Mouse (Mus musculus) neural tube, embryonic 11.5 days (tissue): ENCODE results near the gene Zc3h18. TPM values are rescaled to one million over a fixed set of nuclear protein-coding genes. Genes with fewer than 3 reads are reported as not detected.

Experiments
- ATAC-seq: fragments of 200-750 bp; cut with Nextera tagmentation; 2 replicates; pipeline ENCODE4 v1.8.0; 2017; ENCODE audit warnings: moderate number of reproducible peaks, mild to moderate bottlenecking, moderate TSS enrichment, moderate library complexity; ENCODE audit not compliant: insufficient read depth, low FRiP score, low TSS enrichment
- DNase-seq: peaks from one replicate; pipeline ENCODE4 v3.0.0-alpha.2; 2015; ENCODE audit warnings: low spot score
- H3K27ac ChIP-seq: fragments of 300-500 bp; sonication (generic); 2 replicates; pipeline ENCODE4 v1.5.1; 2014; ENCODE audit warnings: low read depth, mild to moderate bottlenecking, low read length
- H3K27me3 ChIP-seq: fragments of 300-500 bp; sonication (generic); 2 replicates; pipeline ENCODE4 v1.6.1; 2014; ENCODE audit warnings: mild to moderate bottlenecking, low read length, mixed read lengths; ENCODE audit not compliant: control insufficient read depth, insufficient read depth
- H3K36me3 ChIP-seq: fragments of 300-500 bp; sonication (generic); 2 replicates; pipeline ENCODE4 v1.6.1; 2014; ENCODE audit warnings: mild to moderate bottlenecking, low read length, moderate library complexity, mixed read lengths; ENCODE audit not compliant: control insufficient read depth, insufficient read depth
- H3K4me1 ChIP-seq: fragments of 300-500 bp; sonication (generic); 2 replicates; pipeline ENCODE4 v1.6.1; 2014; ENCODE audit warnings: low read length, mixed read lengths; ENCODE audit not compliant: control insufficient read depth, insufficient read depth
- H3K4me2 ChIP-seq: fragments of 300-500 bp; sonication (generic); 2 replicates; pipeline ENCODE4 v1.6.1; 2014; ENCODE audit warnings: low read depth, mild to moderate bottlenecking, moderate library complexity
- H3K4me3 ChIP-seq: fragments of 300-500 bp; sonication (generic); 2 replicates; pipeline ENCODE4 v1.5.1; 2014; ENCODE audit warnings: low read depth, low read length
- H3K9ac ChIP-seq: fragments of 300-500 bp; sonication (generic); 2 replicates; pipeline ENCODE4 v1.6.1; 2014; ENCODE audit warnings: mild to moderate bottlenecking, low read length
- H3K9me3 ChIP-seq: fragments of 300-500 bp; sonication (generic); 2 replicates; pipeline ENCODE4 v1.6.1; 2016; ENCODE audit warnings: low read length; ENCODE audit not compliant: control insufficient read depth
- WGBS: fragments of 180-500 bp; shearing (Covaris S2); extraction: QIAGEN DNeasy Blood & Tissue Kit; methylation state at CpG from one replicate; pipeline ENCODE4 v1.1.7; 2014; 5-methylcytosine and 5-hydroxymethylcytosine counted together
- polyA plus RNA-seq: library from polyadenylated mRNA; unstranded; fragments of >200 nt; fragmentation: Nextera tagmentation; extraction: Ambion mirVana; gene quantifications from 2 replicates; pipeline ENCODE4 v1.2.1, GENCODE M21; 2014

The Zc3h18 gene
- polyA plus RNA-seq, 1 experiment from 2014 or later, result 40.5 TPM

DNA sequence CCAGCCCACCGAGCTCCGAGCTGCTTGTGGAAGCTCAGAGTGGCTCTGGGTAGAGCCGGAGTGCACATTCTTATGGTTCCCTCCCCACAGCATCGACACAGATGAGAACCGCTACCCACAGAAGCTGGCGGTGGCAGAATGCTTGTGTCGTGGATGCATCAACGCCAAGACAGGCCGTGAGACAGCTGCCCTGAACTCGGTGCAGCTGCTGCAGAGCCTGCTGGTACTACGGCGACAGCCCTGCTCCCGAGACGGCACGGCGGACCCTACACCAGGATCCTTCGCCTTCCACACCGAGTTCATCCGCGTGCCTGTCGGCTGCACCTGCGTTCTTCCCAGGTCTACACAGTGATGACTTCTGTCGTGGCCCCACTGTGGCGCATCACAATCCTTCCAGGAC, 46.8 kb downstream of the Zc3h18 start:
- no peak overlapping the region for H3K4me3 ChIP-seq
- H3K4me2 ChIP-seq, result no peak overlapping the region
- H3K9me3 ChIP-seq, result no peaks in the 10 kb centered on the region
- H3K4me1 ChIP-seq, result no peaks in the 10 kb centered on the region
- H3K36me3 ChIP-seq, result peaks cover 3% of the 10 kb centered on the region; the same call in 1 of the 2 replicates
- H3K9ac ChIP-seq, result no peak overlapping the region
- H3K27ac ChIP-seq, result no peak overlapping the region
- no peaks in the 10 kb centered on the region for H3K27me3 ChIP-seq
- DNase-seq (no peak), ATAC-seq (no peak)
- 92% methylated on average over 24 of the region's 24 CpGs for WGBS

- 53% methylated on average over 5 of the region's 5 CpGs for WGBS
- H3K9me3 ChIP-seq, result no peaks in the 10 kb centered on the region
- no peaks in the 10 kb centered on the region for H3K27me3 ChIP-seq
- DNase-seq (no peak), ATAC-seq (no peak)
- H3K4me1 ChIP-seq, result no peaks in the 10 kb centered on the region
- no peak overlapping the region for H3K4me3 ChIP-seq
- no peak overlapping the region for H3K4me2 ChIP-seq
- no peak overlapping the region for H3K9ac ChIP-seq
- no peaks in the 10 kb centered on the region for H3K36me3 ChIP-seq
- no peak overlapping the region for H3K27ac ChIP-seq
These were observed 47.2 kb downstream of the Zc3h18 start for GRCm38 (mm10) chr8:122423659-122424058.

GRCm38 (mm10) chr8:122426145-122426544, 49.7 kb downstream of the Zc3h18 start:
- H3K36me3 ChIP-seq, result no peaks in the 10 kb centered on the region
- H3K4me2 ChIP-seq, result no peak overlapping the region
- H3K27me3 ChIP-seq, result no peaks in the 10 kb centered on the region
- no peak overlapping the region for H3K9ac ChIP-seq
- 80% methylated on average over 9 of the region's 9 CpGs for WGBS
- no peaks in the 10 kb centered on the region for H3K4me1 ChIP-seq
- no peaks in the 10 kb centered on the region for H3K9me3 ChIP-seq
- ATAC-seq (no peak), DNase-seq (no peak)
- H3K4me3 ChIP-seq, result no peak overlapping the region
- H3K27ac ChIP-seq, result no peak overlapping the region

GRCm38 (mm10) chr8:122427607-122428006, 51.2 kb downstream of the Zc3h18 start:
- 89% methylated on average over 7 of the region's 7 CpGs for WGBS
- Histone ChIP-seq H3K4me2 (no peak overlapping the region), H3K9me3 (no peaks in the 10 kb centered on the region), H3K4me3 (no peak overlapping the region), H3K27me3 (no peaks in the 10 kb centered on the region), H3K9ac (no peak overlapping the region), H3K27ac (no peak overlapping the region), H3K36me3 (no peaks in the 10 kb centered on the region), H3K4me1 (peaks cover 9% of the 10 kb centered on the region)
- DNase-seq (no peak), ATAC-seq (no peak)

- Histone ChIP-seq H3K9me3 (no peaks in the 10 kb centered on the region), H3K4me2 (no peak overlapping the region), H3K36me3 (no peaks in the 10 kb centered on the region), H3K27me3 (no peaks in the 10 kb centered on the region), H3K4me3 (no peak overlapping the region), H3K27ac (no peak overlapping the region), H3K9ac (no peak overlapping the region), H3K4me1 (peaks cover 14% of the 10 kb centered on the region)
- DNase-seq (no peak), ATAC-seq (no peak)
- WGBS, result 93% methylated on average over 9 of the region's 9 CpGs
These were observed 51.8 kb downstream of the Zc3h18 start for GRCm38 (mm10) chr8:122428163-122428562.

DNA sequence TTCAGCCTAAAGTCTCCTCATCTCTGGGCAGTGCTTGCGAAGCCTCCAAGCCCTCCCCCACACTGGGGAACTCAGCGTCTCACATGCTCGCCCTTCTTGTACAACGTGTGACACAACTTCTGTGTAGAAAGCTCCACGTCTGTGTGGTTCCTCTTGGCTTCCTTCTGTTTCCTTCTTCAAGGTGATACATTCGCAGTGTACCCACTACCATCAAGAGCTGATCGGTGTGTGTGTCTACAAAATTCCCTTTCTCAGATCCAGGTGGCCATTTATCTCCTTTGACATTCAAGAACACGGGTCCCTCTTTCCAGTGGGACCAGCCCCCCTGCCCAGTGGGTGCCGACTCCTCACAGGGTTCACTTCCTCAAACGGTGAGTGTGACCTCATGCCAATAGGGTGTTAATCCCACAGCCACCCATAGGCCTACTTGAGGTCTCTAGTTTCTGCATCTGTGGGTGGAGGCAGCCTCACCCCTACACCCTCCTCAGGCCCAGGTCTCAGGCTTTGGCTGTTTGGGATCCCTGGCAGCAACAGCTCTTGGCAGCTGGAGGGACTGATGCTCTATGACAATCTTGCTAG, 53.7 kb downstream of the Zc3h18 start:
- no peaks in the 10 kb centered on the region for H3K9me3 ChIP-seq
- H3K36me3 ChIP-seq, result peaks cover 3% of the 10 kb centered on the region; the same call in 1 of the 2 replicates
- no peak overlapping the region for H3K4me2 ChIP-seq
- DNase-seq, result no peak
- ATAC-seq, result no peak
- H3K4me1 ChIP-seq, result peaks cover 14% of the 10 kb centered on the region
- no peaks in the 10 kb centered on the region for H3K27me3 ChIP-seq
- H3K4me3 ChIP-seq, result no peak overlapping the region
- H3K27ac ChIP-seq, result no peak overlapping the region
- H3K9ac ChIP-seq, result no peak overlapping the region
- 85% methylated on average over 10 of the region's 10 CpGs for WGBS

- WGBS, result 76% methylated on average over 3 of the region's 3 CpGs
These were observed 54.2 kb downstream of the Zc3h18 start for GRCm38 (mm10) chr8:122430646-122431045.

GRCm38 (mm10) chr8:122431694-122432442, 55.5 kb downstream of the Zc3h18 start:
- peaks cover 8% of the 10 kb centered on the region; the same call in 1 of the 2 replicates for H3K36me3 ChIP-seq
- no peaks in the 10 kb centered on the region for H3K9me3 ChIP-seq
- 0 out of 2 replicates have a peak, but pooled peaks have one; percentile 9 for ATAC-seq
- H3K9ac ChIP-seq, result peak overlapping the region; percentile 70
- H3K4me3 ChIP-seq, result peak overlapping the region; percentile 38
- no peaks in the 10 kb centered on the region for H3K27me3 ChIP-seq
- no peak overlapping the region for H3K27ac ChIP-seq
- no peak for DNase-seq
- H3K4me2 ChIP-seq, result peak overlapping the region; percentile 80
- WGBS, result 39% methylated on average over 18 of the region's 18 CpGs
- H3K4me1 ChIP-seq, result peaks cover 14% of the 10 kb centered on the region

More at GRCm38 (mm10) chr8:122430646-122431045, 54.2 kb downstream of the Zc3h18 start:
- Histone ChIP-seq H3K36me3 (peaks cover 6% of the 10 kb centered on the region; the same call in 1 of the 2 replicates), H3K4me3 (no peak overlapping the region), H3K27me3 (no peaks in the 10 kb centered on the region), H3K9ac (no peak overlapping the region), H3K4me1 (peaks cover 14% of the 10 kb centered on the region), H3K27ac (no peak overlapping the region), H3K4me2 (no peak overlapping the region), H3K9me3 (no peaks in the 10 kb centered on the region)
- DNase-seq (no peak), ATAC-seq (no peak)
